Mouse (Mus musculus) macrophage (primary cell): ENCODE results near the gene Best3. TPM values are rescaled to one million over a fixed set of nuclear protein-coding genes. Genes with fewer than 3 reads are reported as not detected.

Experiments
- H3K27ac ChIP-seq: fragments of 350-480 bp; formaldehyde crosslinking; 2 replicates; pipeline ENCODE4 v1.9.0; 2021
- H3K36me3 ChIP-seq: fragments of 350-480 bp; formaldehyde crosslinking; 2 replicates; pipeline ENCODE4 v1.9.0; 2021; ENCODE audit errors: inconsistent target
- H3K4me3 ChIP-seq: fragments of 350-480 bp; formaldehyde crosslinking; 2 replicates; pipeline ENCODE4 v1.9.0; 2021; ENCODE audit errors: inconsistent target
- H3K79me2 ChIP-seq: fragments of 350-480 bp; formaldehyde crosslinking; 2 replicates; pipeline ENCODE4 v1.9.0; 2021; ENCODE audit errors: inconsistent target
- whole genome bisulfite sequencing: methylation state at CpG from one replicate; pipeline ENCODE4 v1.1.7; 2026; ENCODE audit warnings: inconsistent platforms; ENCODE audit not compliant: missing documents; 5-methylcytosine and 5-hydroxymethylcytosine counted together
- polyA plus RNA-seq: library from polyadenylated mRNA; stranded (reverse); fragments of 250-400 nt; gene quantifications from 3 replicates; pipeline ENCODE4 v1.2.4, GENCODE M21; 2018; ENCODE audit warnings: inconsistent platforms
- total RNA-seq, 78 experiments: library from RNA; depleted of rRNA; stranded (reverse); fragments of 250-400 nt; gene quantifications; 1 replicate in 9 of 78; 2 replicates in 24 of 78; 3 replicates in 43 of 78; 4 replicates in 2 of 78; pipeline ENCODE4 v1.2.4; 2018; ENCODE audit warnings: inconsistent platforms in 56 of 78

The Best3 gene
- under 1 TPM in 1 of 26 experiments, not detected in 25; 0.49 TPM for total RNA-seq (2018; cell fraction: chromatin; rRNA removed)
- under 1 TPM in 4 of 26 experiments, not detected in 22; 0.03 to 0.07 (median 0.04) TPM for total RNA-seq (2018; cell fraction: cytosol; rRNA removed)
- under 1 TPM in 1 of 26 experiments, not detected in 25; 0.23 TPM for total RNA-seq (2018; cell fraction: nucleus; rRNA removed)
- polyA plus RNA-seq = 0.04 TPM in 1 of 3 replicates, not detected in the others

- no peak within 1 kb of the TSS for H3K27ac ChIP-seq
- WGBS = 92% methylated on average over 21 of the region's 21 CpGs
- H3K79me2 ChIP-seq = no peaks in the 10 kb centered on the region
- H3K4me3 ChIP-seq = no peak within 1 kb of the TSS
- no peaks in the 10 kb centered on the region for H3K36me3 ChIP-seq
Measured at GRCm38 (mm10) chr10:116986264-116987082, at the start of gene Best3. Gene Best3 (plus strand): TSS chr10:116986314.

DNA sequence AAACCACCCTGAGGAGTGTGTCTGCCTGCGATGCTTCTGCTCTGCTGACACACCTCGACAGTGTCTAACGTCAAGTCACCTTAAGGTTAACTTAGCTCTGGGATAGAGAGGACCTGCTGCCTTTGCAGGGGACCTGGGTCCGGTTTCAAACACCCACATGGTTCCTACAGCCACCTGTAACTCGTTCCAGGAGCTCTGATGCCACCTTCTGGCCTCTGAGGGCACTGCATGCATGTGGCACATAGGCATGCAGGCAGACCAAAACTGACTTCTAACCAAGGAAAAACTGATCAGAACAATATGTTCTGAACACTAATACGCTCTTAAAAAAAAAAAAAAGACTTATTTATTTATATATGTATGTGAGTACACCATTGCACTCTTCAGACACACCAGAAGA is 43.1 kb upstream of the Best3 start:
- Histone ChIP-seq H3K27ac (no peak overlapping the region), H3K36me3 (no peaks in the 10 kb centered on the region; the same call in 1 of the 2 replicates), H3K4me3 (no peak overlapping the region), H3K79me2 (no peaks in the 10 kb centered on the region; the same call in 1 of the 2 replicates)
- WGBS = 98% methylated on average over 6 of the region's 6 CpGs

- Histone ChIP-seq H3K27ac (no peak overlapping the region), H3K36me3 (no peaks in the 10 kb centered on the region; the same call in 1 of the 2 replicates), H3K4me3 (no peak overlapping the region), H3K79me2 (no peaks in the 10 kb centered on the region; the same call in 1 of the 2 replicates)
- WGBS = 97% methylated on average over 3 of the region's 3 CpGs
Measured at GRCm38 (mm10) chr10:116944144-116944543, 42.0 kb upstream of the Best3 start.

GRCm38 (mm10) chr10:116944940-116945339 is 41.2 kb upstream of the Best3 start:
- 56% methylated on average over 10 of the region's 10 CpGs for WGBS
- H3K79me2 ChIP-seq = no peaks in the 10 kb centered on the region; the same call in 1 of the 2 replicates
- H3K36me3 ChIP-seq = no peaks in the 10 kb centered on the region; the same call in 1 of the 2 replicates
- H3K4me3 ChIP-seq = no peak overlapping the region
- no peak overlapping the region for H3K27ac ChIP-seq

DNA sequence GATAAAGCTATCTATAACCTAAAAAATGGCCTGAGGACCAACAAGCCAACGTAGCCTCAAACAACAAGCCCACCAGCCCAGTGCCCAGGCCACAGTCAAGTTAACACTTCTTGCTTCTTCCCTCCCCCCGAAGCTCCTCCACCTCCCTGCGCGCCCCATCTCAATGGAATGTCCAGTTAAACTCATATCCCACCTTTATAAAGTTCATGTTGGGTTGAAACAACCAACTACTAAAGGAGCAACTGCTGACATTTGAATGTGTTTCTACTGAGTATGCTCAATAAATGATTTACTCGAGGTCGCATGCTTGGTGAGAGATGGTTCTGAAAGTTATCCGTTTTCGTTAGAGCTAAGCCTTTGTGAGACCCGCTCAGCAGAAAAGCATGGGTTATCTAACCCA is 37.7 kb upstream of the Best3 start:
- H3K4me3 ChIP-seq = no peak overlapping the region
- H3K79me2 ChIP-seq = no peaks in the 10 kb centered on the region
- WGBS = 93% methylated on average over 9 of the region's 9 CpGs
- H3K36me3 ChIP-seq = no peaks in the 10 kb centered on the region
- no peak overlapping the region for H3K27ac ChIP-seq

DNA sequence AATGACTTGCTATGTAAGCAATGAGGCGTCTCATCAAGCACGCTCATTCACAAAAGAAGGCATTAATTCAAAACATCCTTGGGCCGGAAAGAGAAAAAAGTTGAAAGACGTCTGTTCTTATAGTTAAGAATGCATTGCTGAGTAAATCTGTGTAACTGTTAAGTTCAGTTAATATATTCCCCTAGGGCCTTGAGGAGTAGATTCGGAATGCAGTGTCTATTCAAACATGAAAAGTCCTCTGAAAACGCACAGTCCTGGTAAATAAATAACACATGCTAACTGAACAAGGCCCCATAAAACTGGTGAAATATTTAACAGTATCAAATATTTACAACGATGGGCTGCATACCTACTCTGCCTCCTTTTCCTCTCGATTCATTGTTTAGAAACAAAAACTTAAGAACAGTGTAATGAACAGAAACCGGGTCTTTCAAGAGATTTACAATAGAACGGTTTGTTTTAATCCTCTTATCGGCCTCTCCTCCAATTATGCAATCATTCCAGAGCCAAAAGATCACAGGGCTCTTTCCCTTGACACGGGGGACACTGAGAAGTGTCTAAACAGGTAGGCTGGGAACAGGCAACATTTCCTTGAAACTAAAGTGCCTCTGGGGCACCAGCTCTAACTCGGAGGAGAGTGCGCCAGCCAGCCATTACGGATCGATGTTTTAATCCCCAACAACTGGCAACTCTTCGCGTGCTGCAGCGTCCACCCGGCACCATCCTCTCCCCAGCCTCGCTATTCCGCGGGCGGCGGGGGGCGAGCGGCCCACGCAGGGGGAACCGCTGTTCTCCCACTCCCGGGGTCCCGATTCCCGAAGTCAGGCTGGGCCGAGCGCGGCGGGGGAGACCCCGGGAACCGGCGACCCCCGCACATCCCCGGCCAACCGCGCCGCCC is 36.8 kb upstream of the Best3 start:
- no peaks in the 10 kb centered on the region for H3K79me2 ChIP-seq
- H3K36me3 ChIP-seq = no peaks in the 10 kb centered on the region
- WGBS = 13% methylated on average over 44 of the region's 44 CpGs
- H3K4me3 ChIP-seq = peak overlapping the region; percentile 28
- H3K27ac ChIP-seq = no peak overlapping the region

DNA sequence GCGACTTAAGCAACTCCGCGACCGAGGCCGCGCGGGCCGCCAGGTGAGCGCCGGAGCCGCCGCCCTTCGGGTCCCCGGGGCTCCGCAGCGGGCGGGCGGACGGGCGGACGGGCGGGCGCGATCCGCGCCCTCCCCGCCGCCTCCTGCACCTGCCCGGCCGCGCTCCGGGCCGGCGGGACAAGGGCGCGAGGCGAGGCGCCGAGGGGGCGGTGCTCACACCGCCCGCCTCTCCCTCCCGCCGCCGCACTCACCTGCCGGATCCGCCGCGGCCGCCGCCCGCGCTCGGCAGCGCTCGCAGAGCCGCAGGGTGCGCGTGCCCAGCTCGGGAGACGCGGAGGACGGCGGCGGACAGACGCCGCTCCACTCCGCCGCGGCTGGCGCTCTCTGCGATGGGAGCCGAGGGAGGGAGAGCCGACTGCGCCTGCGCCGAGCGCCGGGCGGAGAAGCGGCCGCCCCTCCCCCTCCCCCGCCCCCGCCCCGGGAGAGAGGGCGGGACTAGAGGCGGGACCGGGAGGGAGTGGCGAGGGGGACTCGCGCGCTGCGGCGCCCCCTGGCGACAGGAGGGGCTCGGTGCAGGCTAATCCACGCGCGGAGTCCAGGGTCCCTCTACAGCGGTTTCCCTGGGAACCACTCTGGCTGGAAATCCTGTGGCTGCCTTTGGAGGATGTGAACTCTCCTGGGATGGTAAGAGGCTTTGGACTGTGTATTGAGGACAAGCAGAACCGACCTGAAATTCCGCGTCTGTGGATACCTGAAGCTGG is 35.9 kb upstream of the Best3 start, which contains the start of gene Rab3ip:
Gene Rab3ip, minus strand, starts transcription at position 761 of the 761 bp plus-strand sequence.
- WGBS = under 1% methylated on average over 57 of the region's 103 CpGs
- Histone ChIP-seq H3K79me2 (no peaks in the 10 kb centered on the region), H3K4me3 (peak within 1 kb of the TSS; percentile 48), H3K27ac (no peak within 1 kb of the TSS), H3K36me3 (no peaks in the 10 kb centered on the region)

DNA sequence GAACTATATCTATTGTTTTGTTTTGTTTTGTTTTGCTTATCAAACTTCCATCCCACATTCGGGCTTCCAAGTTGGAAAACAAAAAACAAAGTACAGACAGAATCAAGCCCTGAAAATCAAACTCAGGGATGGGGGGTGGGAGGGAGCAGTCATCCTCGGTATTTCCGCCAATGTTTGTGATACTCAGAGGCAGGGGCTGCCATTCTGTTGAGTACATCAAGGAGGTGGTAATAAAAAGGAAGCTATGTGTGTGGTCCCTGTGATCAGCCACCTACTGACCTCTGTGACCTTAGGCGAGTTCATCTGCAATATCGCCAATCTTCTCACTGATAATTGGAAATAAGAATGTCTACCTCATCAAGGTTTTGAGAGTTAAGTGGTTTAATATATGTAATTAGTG is 35.2 kb upstream of the Best3 start:
- no peak overlapping the region for H3K27ac ChIP-seq
- WGBS = 16% methylated on average over 5 of the region's 5 CpGs

GRCm38 (mm10) chr10:116955191-116955590 is 30.9 kb upstream of the Best3 start:
- 97% methylated on average over 6 of the region's 6 CpGs for WGBS
- no peaks in the 10 kb centered on the region for H3K36me3 ChIP-seq
- H3K4me3 ChIP-seq = no peak overlapping the region

More for the DNA sequence above, 35.2 kb upstream of the Best3 start:
- no peaks in the 10 kb centered on the region for H3K36me3 ChIP-seq
- H3K4me3 ChIP-seq = peak overlapping the region; percentile 48
- no peaks in the 10 kb centered on the region for H3K79me2 ChIP-seq

DNA sequence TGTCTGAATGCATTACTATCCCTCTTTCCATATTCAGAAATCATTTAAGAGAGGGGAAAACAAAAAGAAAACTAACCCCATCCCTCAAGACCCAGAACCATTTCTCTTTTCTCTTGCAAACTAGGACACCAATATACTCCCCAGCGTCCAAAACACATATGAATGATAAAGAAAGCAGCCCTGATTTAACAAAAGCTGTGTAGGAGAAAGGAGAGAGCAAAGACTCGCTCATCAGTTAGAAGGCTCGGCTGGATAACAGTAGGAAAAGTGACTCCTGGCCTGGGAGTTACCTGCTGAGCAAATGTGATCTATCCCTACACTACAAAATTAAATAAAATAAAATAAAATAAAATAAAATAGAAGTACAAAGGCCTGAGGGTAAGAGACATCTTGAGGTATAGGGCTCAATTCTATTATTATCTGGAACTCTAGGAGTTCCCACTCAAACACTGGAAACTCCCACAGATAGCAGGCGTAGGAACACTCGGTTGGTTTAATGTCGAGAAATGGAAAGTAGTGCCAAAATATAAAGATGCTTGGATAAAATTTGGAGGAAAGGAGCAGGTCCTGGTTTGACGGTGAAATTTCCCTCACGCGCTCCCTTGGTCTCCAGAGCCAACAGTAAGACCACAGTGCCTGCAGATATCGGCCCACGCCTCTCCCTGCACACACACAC is 29.5 kb upstream of the Best3 start:
- WGBS = 92% methylated on average over 7 of the region's 11 CpGs
- Histone ChIP-seq H3K79me2 (no peaks in the 10 kb centered on the region), H3K4me3 (no peak overlapping the region), H3K27ac (no peak overlapping the region), H3K36me3 (no peaks in the 10 kb centered on the region)

More at GRCm38 (mm10) chr10:116955191-116955590, 30.9 kb upstream of the Best3 start:
- no peaks in the 10 kb centered on the region for H3K79me2 ChIP-seq
- no peak overlapping the region for H3K27ac ChIP-seq

- Histone ChIP-seq H3K36me3 (no peaks in the 10 kb centered on the region), H3K27ac (no peak overlapping the region), H3K4me3 (no peak overlapping the region), H3K79me2 (no peaks in the 10 kb centered on the region)
- 12% methylated on average over 5 of the region's 5 CpGs for WGBS
Measured at GRCm38 (mm10) chr10:116957867-116958551, 28.1 kb upstream of the Best3 start.

- WGBS = 94% methylated on average over 14 of the region's 14 CpGs
- no peak overlapping the region for H3K27ac ChIP-seq
- H3K79me2 ChIP-seq = no peaks in the 10 kb centered on the region
- no peak overlapping the region for H3K4me3 ChIP-seq
- H3K36me3 ChIP-seq = no peaks in the 10 kb centered on the region
Measured at GRCm38 (mm10) chr10:116962152-116962551, 24.0 kb upstream of the Best3 start.

GRCm38 (mm10) chr10:116962803-116963202 is 23.3 kb upstream of the Best3 start:
- no peaks in the 10 kb centered on the region for H3K36me3 ChIP-seq
- 68% methylated on average over 17 of the region's 17 CpGs for WGBS
- H3K4me3 ChIP-seq = no peak overlapping the region
- H3K27ac ChIP-seq = no peak overlapping the region
- H3K79me2 ChIP-seq = no peaks in the 10 kb centered on the region
